18 mouse cellular contexts compared by ENCODE assay signal in genomic region chr11:117017462-117017861, GRCm38 (mm10).
DNase-seq lines count a peak whose midpoint lies in the region; ATAC-seq and TF ChIP-seq lines count a peak whose summit lies in the region.
"Had no signal": no experiment of that assay in that cellular context is flagged by ENCODE, and none has a peak within 500 bp of the region (broad histone marks: within the 10 kb centered on the region; RNA-seq: fewer than 3 reads in every experiment).

No protein-coding gene starts in this region.

- ATAC-seq in hindbrain, embryonic 13.5 days (ENCODE audit: low FRiP score) = 0 out of 2 replicates have a peak, but pooled peaks have one; percentile 21
- no peak for ATAC-seq in neural tube, embryonic 13.5 days (ENCODE audit: low read depth)
- ATAC-seq: activated CD4-positive, CD25-positive, alpha-beta regulatory T cell, adult 4 months; Patski had no signal

- intact Hi-C loops in left cerebral cortex, adult 2 months (cut with DNase I) = no loop called here
- intact Hi-C loops in left cerebral cortex, postnatal 14 days (cut with DNase I) = loop anchor here (5.0 kb wide), 1 partner anchor 100 kb away; the partner anchor contains the start of gene Mgat5b

- no peaks in the 10 kb centered on the region for H3K36me3 ChIP-seq in hindbrain, embryonic 13.5 days
- H3K36me3 ChIP-seq in hindbrain, embryonic 10.5 days = no peaks in the 10 kb centered on the region
- no peaks in the 10 kb centered on the region for H3K36me3 ChIP-seq in neural tube, embryonic 13.5 days
- H3K36me3 ChIP-seq: embryonic facial prominence, embryonic 13.5 days; stomach, embryonic 15.5 days had no signal

- no peaks in the 10 kb centered on the region for H3K27me3 ChIP-seq in hindbrain, embryonic 13.5 days
- H3K27me3 ChIP-seq in hindbrain, embryonic 10.5 days (ENCODE audit: insufficient read depth, poor library complexity, severe bottlenecking) = peaks cover 9% of the 10 kb centered on the region
- H3K27me3 ChIP-seq in neural tube, embryonic 13.5 days = no peaks in the 10 kb centered on the region
- H3K27me3 ChIP-seq: stomach, embryonic 15.5 days had no signal

- peak overlapping the region; percentile 73 for H3K27ac ChIP-seq in hindbrain, embryonic 13.5 days
- no peak overlapping the region for H3K27ac ChIP-seq in hindbrain, embryonic 10.5 days
- H3K27ac ChIP-seq in left cerebral cortex, adult 2 months = peak overlapping the region; percentile 76
- peak overlapping the region; percentile 75 for H3K27ac ChIP-seq in neural tube, embryonic 13.5 days (replicated peaks)
- H3K27ac ChIP-seq: embryonic facial prominence, embryonic 13.5 days; stomach, embryonic 15.5 days had no signal

- H3K9ac ChIP-seq in hindbrain, embryonic 13.5 days = no peak overlapping the region
- no peak overlapping the region for H3K9ac ChIP-seq in neural tube, embryonic 13.5 days
- H3K9ac ChIP-seq: stomach, embryonic 15.5 days had no signal

- DNase-seq in hindbrain, embryonic 10.5 days (ENCODE audit: low spot score) = no peak
- DNase-seq in left cerebral cortex, adult 2 months (ENCODE audit: extremely low spot score in 1 of 2, low spot score in 2 of 2) = peak in 1 of 2 experiments; percentile 33
- DNase-seq in left cerebral cortex, postnatal 14 days (ENCODE audit: low spot score in 2 of 2) = no peak
- peak; percentile 73 for DNase-seq in brain, adult 2 months (ENCODE audit: low read depth, low spot score)
- DNase-seq in lung, adult 2 months = no peak
- DNase-seq: adrenal gland, postnatal 25 days; cerebellum, adult 8-10 months; heart, postnatal 4 days; kidney, postnatal 10 days; lung, adult 18-20 months; lung, postnatal 4 days had no signal

- H3K4me1 ChIP-seq in hindbrain, embryonic 13.5 days (replicated peaks) = peaks cover 34% of the 10 kb centered on the region
- peaks cover 29% of the 10 kb centered on the region for H3K4me1 ChIP-seq in hindbrain, embryonic 10.5 days (replicated peaks)
- H3K4me1 ChIP-seq in neural tube, embryonic 13.5 days (replicated peaks) = peaks cover 33% of the 10 kb centered on the region
- H3K4me1 ChIP-seq in lung, adult 2 months (ENCODE audit: control insufficient read depth, insufficient read depth, low read length) = no peaks in the 10 kb centered on the region

- no peak for TF ChIP-seq CTCF in left cerebral cortex, adult 2 months (IDR thresholded peaks at IDR 0.05)
- TF ChIP-seq CTCF in lung, adult 2 months (IDR thresholded peaks at IDR 0.05; ENCODE audit: insufficient read depth, low read length) = no peak

- H3K4me2 ChIP-seq in hindbrain, embryonic 13.5 days = no peak overlapping the region
- H3K4me2 ChIP-seq in neural tube, embryonic 13.5 days = no peak overlapping the region
- H3K4me2 ChIP-seq: midbrain, embryonic 11.5 days had no signal

- no peak for TF ChIP-seq POLR2A in lung, adult 2 months (IDR thresholded peaks at IDR 0.05; ENCODE audit: borderline replicate concordance, extremely low read depth, low read depth, low read length)

- no peak overlapping the region for H3K4me3 ChIP-seq in hindbrain, embryonic 13.5 days
- H3K4me3 ChIP-seq in hindbrain, embryonic 10.5 days = no peak overlapping the region
- no peak overlapping the region for H3K4me3 ChIP-seq in left cerebral cortex, adult 2 months
- no peak overlapping the region for H3K4me3 ChIP-seq in neural tube, embryonic 13.5 days
- no peak overlapping the region for H3K4me3 ChIP-seq in lung, adult 2 months (replicated peaks; ENCODE audit: extremely low read depth, low read depth, low read length)
- H3K4me3 ChIP-seq: embryonic facial prominence, embryonic 13.5 days; stomach, embryonic 15.5 days had no signal

- 14% methylated on average over 4 of the region's 4 CpGs for WGBS in hindbrain, embryonic 13.5 days
- WGBS in hindbrain, embryonic 10.5 days = 29% methylated on average over 4 of the region's 4 CpGs
- WGBS in neural tube, embryonic 13.5 days = 22% methylated on average over 4 of the region's 4 CpGs
- WGBS in lung, adult 2 months = 65% methylated on average over 4 of the region's 4 CpGs

- 0 out of 2 replicates have a peak, but pooled peaks cover 3% of the 10 kb centered on the region for H3K9me3 ChIP-seq in hindbrain, embryonic 13.5 days
- H3K9me3 ChIP-seq in hindbrain, embryonic 10.5 days = peaks cover under 1% of the 10 kb centered on the region; the same call in 1 of the 2 replicates
- H3K9me3 ChIP-seq in neural tube, embryonic 13.5 days = no peaks in the 10 kb centered on the region
- H3K9me3 ChIP-seq: embryonic facial prominence, embryonic 13.5 days; stomach, embryonic 15.5 days had no signal
